Mouse (Mus musculus): ENCODE data around the gene Aldh18a1.
"Not testable (repeated sequence)": the region's sequence is repeated elsewhere in the genome, so short reads cannot be mapped to it uniquely, and the experiment has no call there.

The Aldh18a1 gene

DNA sequence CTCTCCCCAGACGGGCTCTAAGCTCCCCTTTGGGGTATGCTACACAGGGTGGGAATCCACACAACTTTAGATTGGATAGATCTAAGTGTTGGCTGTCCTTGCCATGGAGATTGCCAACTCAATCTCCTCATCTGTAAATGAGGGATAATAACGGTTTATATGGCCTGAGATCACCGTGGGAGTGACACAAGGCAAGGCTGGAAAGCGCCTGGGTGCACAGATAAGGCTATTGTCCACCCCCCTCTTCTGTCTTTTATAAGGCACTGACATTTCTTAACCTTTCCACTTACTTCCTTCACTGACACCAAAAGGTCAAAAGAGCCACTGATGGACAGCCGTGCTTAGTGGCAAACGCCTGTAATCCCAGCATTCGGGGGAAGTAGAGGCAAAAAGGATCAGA is 1.4 kb downstream of the Aldh18a1 start:
- DNase-seq (ENCODE audit: low spot score) = no peak

DNA sequence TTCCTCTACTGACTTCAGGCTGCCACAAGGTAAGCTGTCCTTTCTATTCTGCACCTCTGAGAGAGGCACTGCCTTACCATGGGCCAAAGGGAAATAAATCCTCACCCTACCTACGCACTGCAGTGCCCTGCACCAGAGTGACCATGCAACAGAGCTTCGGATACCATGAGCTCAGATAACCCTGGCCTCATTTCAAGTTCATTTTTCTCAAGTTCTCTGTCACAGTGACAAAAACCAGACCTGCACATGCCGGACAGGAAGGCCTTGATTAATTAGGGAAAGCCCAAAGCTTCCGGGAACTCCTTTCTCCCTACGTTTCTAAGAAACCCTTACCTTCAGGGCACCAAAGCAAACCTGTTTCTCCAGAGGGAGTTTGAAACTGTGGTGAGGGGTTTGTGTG is 6.6 kb downstream of the Aldh18a1 start:
- no peak for DNase-seq (ENCODE audit: low spot score)

DNA sequence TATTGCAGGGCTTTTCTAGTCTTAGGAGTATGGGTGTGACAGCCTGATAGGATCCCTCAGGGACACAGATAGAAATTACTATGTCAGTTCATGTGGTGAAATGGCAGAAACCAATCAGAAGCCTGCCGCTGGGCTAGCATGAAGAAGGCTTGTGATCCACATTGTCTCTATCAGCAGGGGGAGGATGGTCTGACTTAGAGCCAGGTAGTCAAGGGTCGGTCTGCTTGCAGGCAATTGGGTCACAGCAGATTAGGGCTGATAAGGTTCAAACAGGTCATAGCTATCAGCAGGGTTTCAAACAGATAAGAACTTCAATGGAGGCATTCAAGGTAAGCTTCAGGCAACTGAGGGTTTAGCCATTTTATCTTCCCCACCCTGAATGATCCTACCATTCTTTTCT is 7.4 kb downstream of the Aldh18a1 start:
- DNase-seq (ENCODE audit: low spot score) = no peak

- no peak for DNase-seq (ENCODE audit: low spot score)
These were observed 12.8 kb downstream of the Aldh18a1 start for GRCm38 (mm10) chr19:40575438-40575837.

GRCm38 (mm10) chr19:40570726-40571125 is 17.5 kb downstream of the Aldh18a1 start:
- DNase-seq (ENCODE audit: low spot score) = peak; percentile 68

GRCm38 (mm10) chr19:40567616-40568015 is 20.6 kb downstream of the Aldh18a1 start:
- DNase-seq (ENCODE audit: low spot score) = no peak

GRCm38 (mm10) chr19:40563880-40564645 is 24.2 kb downstream of the Aldh18a1 start:
- DNase-seq (ENCODE audit: low spot score) = no peak

DNA sequence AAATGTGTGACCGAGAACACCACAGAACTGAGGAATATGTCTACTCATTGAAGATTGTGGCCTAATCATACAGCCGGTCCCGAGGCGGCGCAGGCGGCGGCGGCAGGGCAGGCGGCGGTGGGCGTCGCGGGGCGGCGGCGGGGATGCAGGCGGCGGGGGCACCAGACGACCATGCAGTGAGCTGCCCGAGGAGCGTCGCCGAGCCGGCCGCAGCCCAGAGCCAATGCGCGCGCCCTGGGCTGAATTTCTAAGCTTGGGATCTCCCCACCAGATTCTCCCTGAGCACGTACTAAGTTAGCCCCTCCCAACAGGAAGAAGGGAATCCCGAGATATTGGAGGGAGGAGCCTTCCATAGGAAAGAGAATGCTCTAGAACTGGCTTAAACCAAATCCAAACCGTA is 26.7 kb downstream of the Aldh18a1 start:
- DNase-seq (ENCODE audit: low spot score) = not testable (repeated sequence)

DNA sequence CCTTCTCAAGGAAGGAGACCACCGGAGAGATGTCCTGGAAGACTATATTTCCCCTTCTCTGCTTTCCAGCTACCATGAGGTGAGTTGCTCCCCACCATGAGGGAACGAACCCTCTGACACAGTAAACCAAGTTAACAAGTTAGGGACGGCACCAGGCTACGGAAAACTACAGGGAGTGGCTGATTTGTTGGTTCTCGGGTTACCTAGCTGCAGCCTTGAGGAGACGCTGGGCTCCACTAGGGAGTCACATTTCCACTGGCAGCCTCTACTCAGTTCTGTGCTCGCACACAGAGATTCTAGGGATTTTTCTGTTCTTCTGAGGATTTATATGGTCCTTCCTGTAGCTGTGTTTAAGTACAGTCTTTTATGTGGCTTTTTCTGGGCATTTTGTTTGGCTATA is 32.2 kb downstream of the Aldh18a1 start:
- DNase-seq (ENCODE audit: low spot score) = no peak

DNA sequence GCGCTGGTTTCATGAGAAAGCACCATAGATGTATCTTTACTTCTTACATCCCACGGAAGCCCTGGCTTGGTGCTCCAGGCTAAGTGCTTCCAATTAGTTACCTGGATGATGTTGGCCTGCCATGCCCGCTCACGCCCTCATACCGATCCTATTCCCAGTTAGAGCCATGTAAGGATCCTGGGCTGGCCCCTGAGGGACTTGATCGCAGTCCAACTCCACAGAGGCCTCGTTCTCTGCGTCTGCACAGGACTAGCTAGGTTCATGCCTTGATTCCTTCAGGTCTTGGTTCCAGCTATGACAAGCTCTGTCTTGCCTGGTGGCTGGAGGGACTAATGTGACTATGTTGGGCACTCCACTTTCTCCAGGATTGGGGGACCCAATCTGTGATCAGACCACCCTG is 33.1 kb downstream of the Aldh18a1 start:
- DNase-seq (ENCODE audit: low spot score) = no peak

DNA sequence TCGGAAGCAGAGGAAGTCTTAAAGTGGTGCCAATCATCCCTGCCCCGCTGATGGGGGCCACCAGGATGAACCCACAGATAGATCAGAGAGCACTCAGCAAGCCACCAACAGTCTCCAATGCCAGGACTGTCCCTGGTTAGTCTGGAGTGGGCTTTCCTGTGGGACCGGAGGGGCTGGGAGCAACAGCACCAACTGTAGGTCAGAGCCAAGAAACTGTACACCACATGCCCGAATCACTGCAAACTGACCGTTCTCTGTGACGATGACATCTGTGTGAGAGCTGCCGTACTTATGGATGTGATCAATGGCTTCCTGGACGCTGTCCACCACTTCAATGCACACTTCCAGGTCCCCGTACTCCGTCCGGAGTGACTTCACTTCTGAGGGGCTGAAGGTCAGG is 33.9 kb downstream of the Aldh18a1 start:
- no peak for DNase-seq (ENCODE audit: low spot score)

DNA sequence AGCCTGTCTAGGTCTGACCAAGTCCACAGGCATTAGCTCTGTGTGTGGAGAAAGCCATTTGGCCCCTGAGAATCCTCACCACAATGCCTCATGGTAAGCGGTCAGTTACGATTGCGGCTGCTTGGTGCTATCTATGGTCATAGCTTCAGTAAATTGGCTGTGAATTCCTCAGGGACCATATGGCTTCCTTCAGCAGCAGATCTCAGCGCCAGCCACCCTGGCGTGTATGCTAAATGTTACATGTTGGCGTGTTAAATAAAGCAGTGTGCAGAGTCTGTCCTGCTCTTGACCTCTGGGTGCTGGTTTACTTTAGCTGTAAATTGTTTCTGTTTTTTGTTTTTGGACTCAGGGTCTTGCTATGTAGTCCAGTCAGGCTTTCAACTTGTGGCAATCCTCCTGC is 34.4 kb downstream of the Aldh18a1 start:
- no peak for DNase-seq (ENCODE audit: low spot score)

- DNase-seq (ENCODE audit: low spot score) = no peak
These were observed 35.1 kb downstream of the Aldh18a1 start for GRCm38 (mm10) chr19:40553014-40553789.

- DNase-seq (ENCODE audit: low spot score) = no peak
These were observed 38.6 kb downstream of the Aldh18a1 start for GRCm38 (mm10) chr19:40549516-40550135.

DNA sequence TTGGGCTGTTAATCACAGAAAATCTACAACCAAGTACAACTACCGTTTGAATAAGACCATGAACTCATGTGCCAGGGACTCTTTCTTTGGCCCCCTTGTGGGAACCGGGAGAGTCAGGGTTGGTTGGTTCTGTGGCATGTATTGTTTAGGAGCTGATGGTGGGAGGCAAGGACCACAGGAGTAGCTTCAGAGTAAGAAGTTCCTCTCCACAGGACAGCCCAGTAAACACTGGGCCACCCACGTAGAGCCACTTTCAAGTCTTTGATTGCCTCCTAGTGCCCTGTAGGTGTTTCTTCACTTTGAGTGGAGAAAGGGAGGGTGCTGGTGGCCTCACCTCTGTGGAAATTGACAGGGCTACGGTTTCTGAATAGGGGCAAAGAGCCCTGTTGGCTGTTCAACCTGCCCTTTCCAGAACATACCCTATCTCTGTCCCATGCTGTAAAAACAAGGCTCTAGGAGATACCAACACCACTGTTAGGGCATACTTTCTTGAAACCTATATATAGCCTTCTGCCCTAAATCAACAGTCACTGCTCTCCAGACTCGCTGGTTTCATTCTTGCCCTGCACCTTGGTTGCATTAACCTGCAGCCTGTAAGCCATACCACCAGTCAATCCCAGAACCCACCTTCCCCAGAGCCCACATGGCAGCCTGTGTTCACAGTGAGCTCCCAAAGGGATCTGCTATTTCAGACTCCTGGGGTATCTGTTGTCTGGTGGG is 39.3 kb downstream of the Aldh18a1 start:
- no peak for DNase-seq (ENCODE audit: low spot score)

DNA sequence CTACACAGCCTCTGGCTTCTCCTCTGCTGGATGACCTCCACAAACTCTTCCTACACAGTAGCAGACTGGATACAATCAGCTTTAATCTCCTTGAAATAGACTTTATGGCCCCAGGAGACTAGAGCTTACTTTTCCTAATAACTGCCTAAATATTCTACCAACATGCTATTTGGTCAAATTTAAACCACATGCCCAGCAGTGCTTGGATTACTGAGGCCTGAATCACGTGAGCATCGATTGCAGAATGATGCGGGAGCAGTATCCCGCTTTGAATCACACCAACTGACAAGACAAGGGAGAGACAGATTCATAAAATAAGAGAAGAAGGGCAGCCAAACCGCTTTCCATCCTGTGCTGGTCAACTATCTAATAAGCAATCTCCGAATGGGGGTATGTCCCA is 39.9 kb downstream of the Aldh18a1 start:
- DNase-seq (ENCODE audit: low spot score) = no peak

DNA sequence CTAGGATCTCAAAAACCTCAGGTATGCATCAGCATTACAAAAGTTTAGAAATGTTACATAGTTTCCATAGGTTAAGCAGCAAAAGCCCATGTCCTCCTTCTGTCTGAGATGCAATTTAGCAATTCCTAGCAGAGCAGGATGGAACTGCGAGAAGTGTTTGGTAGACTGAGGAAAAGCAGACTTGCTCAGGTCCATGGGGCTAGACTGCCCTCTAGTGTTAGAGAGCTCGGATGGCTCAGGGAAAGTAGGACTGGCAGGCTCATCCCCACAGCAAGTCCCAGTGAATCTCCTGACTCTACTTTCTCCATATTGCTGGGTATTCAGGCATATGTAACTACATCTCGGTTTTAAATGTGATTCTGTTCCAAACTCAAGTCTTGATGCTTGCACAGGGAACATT is 43.4 kb downstream of the Aldh18a1 start:
- peak; percentile 38 for DNase-seq (ENCODE audit: low spot score)

- DNase-seq (ENCODE audit: low spot score) = no peak
These were observed 45.5 kb downstream of the Aldh18a1 start for GRCm38 (mm10) chr19:40542776-40543175.

DNA sequence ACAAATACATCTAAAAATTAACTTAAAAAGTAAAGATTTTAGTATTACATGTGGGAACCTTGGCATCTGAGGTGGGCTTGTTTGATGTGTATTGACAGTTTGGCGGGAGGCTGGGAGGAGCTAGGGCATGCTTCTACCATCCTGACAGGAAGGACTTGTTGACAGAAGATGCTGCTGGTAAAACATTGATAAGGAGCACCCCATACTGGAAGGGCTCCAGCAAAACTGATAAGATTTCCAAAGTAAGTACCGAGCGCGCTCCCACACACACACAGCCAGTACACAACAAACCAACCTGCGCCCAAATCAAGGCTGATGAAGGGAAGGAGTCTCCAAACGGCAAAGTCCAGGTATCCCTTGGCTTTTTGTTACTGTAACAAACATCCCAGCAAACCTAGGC is 51.7 kb downstream of the Aldh18a1 start:
- no peak for DNase-seq (ENCODE audit: low spot score)

DNA sequence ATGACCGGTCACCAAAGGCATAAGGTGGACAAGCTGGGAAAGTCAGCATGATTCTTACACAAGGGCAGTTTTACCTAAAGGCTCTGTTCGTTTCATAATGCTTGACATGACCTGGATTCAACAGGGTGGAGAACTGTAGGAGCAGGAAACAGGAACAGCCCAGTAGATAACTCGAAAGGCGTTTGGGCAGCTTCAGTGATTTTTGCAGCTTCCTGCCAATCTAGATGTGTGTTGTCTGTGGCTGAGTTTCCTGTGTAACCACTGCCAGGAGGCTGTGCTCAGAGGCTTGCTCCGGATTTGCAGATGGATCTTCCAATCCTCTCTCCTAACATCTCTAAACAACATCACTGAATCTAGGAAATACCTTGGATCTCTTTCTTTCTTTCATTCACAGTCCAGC is 55.7 kb downstream of the Aldh18a1 start:
- no peak for DNase-seq (ENCODE audit: low spot score)

DNA sequence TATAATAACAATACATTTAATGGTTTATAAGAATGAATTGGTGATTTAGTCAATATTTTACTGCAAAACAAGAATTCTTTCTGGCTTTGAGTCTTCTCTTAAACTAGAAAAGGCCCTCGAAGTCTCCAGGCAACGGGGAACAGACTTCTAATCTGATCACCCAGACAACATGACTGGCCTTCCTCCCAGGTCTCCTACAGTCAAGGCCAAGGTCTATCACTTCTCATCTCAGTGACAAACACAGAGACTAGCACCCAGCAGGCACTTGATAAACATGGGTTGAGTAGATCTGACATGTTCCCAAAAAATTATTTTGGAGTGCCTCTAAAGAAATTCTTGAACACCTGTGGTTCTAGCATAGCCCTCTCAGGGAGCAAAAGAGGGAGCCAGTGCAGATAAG is 57.9 kb downstream of the Aldh18a1 start:
- DNase-seq (ENCODE audit: low spot score) = no peak

DNA sequence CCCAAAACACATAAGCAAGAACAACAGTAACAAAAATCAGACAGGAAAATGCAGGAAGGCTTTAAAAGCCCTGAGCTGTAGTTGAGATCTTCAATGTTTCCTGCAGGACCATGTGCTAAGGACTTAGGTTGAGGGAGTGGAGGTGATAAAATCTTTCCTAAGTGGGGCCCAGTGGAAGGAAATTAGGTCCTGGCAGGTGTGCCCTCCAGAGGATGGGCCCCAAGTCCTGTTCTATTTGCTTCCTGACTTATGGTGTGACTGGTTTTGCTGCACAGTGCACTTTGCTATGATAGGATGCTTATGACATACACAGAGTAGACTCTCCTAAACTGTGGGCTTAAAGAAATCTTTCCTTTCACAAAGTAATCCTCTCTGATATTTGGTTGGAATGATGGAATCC is 60.0 kb downstream of the Aldh18a1 start:
- DNase-seq (ENCODE audit: low spot score) = no peak
